Comparison of ENCODE assay signal across 11 mouse cellular contexts in the genomic region with DNA sequence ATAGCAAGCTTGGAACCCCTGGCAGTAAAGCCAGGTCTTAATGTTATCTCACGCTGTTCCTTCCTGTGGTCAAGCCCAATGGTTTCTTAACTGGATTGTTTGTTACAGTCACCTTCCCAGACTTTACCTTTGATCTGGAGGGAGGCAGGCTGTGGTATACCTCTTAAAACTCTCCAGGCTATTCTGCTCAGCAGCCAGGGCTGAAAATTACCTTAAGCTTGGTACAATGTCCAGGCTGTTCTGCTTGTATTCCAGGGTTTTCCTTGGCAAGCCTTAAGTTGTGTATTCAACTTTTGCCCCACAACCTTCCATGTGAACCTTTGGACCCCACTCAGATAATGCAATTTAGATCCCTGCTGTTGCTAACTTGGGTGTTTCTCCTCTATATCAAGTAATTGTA. TPM values are rescaled to one million over a fixed set of nuclear protein-coding genes. Genes with fewer than 3 reads are reported as not detected.
DNase-seq lines count a peak whose midpoint lies in the region; ATAC-seq and TF ChIP-seq lines count a peak whose summit lies in the region.
"Had no signal": no experiment of that assay in that cellular context is flagged by ENCODE, and none has a peak within 500 bp of the region (broad histone marks: within the 10 kb centered on the region; RNA-seq: fewer than 3 reads in every experiment).

No protein-coding gene starts in this region.

- intact Hi-C loops in heart, postnatal 10 days (cut with DNase I) = no loop called here

- no peaks in the 10 kb centered on the region for H3K36me3 ChIP-seq in heart, embryonic 12.5 days
- H3K36me3 ChIP-seq in midbrain, embryonic 11.5 days (ENCODE audit: control insufficient read depth, insufficient read depth, low read length) = no peaks in the 10 kb centered on the region
- H3K36me3 ChIP-seq in midbrain, embryonic 15.5 days (replicated peaks) = no peaks in the 10 kb centered on the region
- H3K36me3 ChIP-seq in stomach, postnatal 0 days (ENCODE audit: control insufficient read depth, insufficient read depth, low read length) = no peaks in the 10 kb centered on the region

- H3K4me2 ChIP-seq in heart, embryonic 12.5 days = peak overlapping the region; percentile 39
- no peak overlapping the region for H3K4me2 ChIP-seq in midbrain, embryonic 11.5 days
- no peak overlapping the region for H3K4me2 ChIP-seq in midbrain, embryonic 15.5 days
- H3K4me2 ChIP-seq in stomach, postnatal 0 days (replicated peaks; ENCODE audit: low read depth) = peak overlapping the region; percentile 66; the same call in 1 of the 2 replicates

- H3K4me1 ChIP-seq in heart, embryonic 12.5 days (replicated peaks) = peaks cover 18% of the 10 kb centered on the region
- H3K4me1 ChIP-seq in midbrain, embryonic 11.5 days (ENCODE audit: control insufficient read depth, insufficient read depth, low read length) = peaks cover 6% of the 10 kb centered on the region
- H3K4me1 ChIP-seq in midbrain, embryonic 15.5 days = peaks cover 20% of the 10 kb centered on the region
- H3K4me1 ChIP-seq in stomach, postnatal 0 days (replicated peaks; ENCODE audit: control insufficient read depth, insufficient read depth) = peaks cover 3% of the 10 kb centered on the region; the same call in 1 of the 2 replicates

- H3K9ac ChIP-seq in heart, embryonic 12.5 days = no peak overlapping the region
- no peak overlapping the region for H3K9ac ChIP-seq in midbrain, embryonic 11.5 days (ENCODE audit: low read length)
- H3K9ac ChIP-seq in midbrain, embryonic 15.5 days = no peak overlapping the region
- H3K9ac ChIP-seq in stomach, postnatal 0 days (ENCODE audit: low read length) = no peak overlapping the region

- no peaks in the 10 kb centered on the region for H3K9me3 ChIP-seq in heart, embryonic 12.5 days (replicated peaks)
- no peaks in the 10 kb centered on the region for H3K9me3 ChIP-seq in midbrain, embryonic 11.5 days (ENCODE audit: control insufficient read depth, low read length)
- no peaks in the 10 kb centered on the region for H3K9me3 ChIP-seq in midbrain, embryonic 15.5 days
- no peaks in the 10 kb centered on the region for H3K9me3 ChIP-seq in stomach, postnatal 0 days (ENCODE audit: control insufficient read depth, low read length)
- H3K9me3 ChIP-seq: forebrain, embryonic 13.5 days had no signal

- no peak for DNase-seq in heart, postnatal 10 days
- DNase-seq in midbrain, embryonic 11.5 days (ENCODE audit: low spot score, missing footprints) = peak; percentile 69
- peak; percentile 41 to 72 for DNase-seq in kidney, postnatal 25 days
- DNase-seq in stomach, postnatal 0 days (ENCODE audit: low spot score) = peak; percentile 34
- no peak for DNase-seq in thymus, postnatal 36 days
- no peak for DNase-seq in urinary bladder, postnatal 4 days (ENCODE audit: low spot score in 2 of 2)
- DNase-seq: cerebellum, postnatal 14 days had no signal

- H3K27ac ChIP-seq in heart, embryonic 12.5 days (ENCODE audit: poor library complexity, severe bottlenecking) = 0 out of 2 replicates have a peak overlapping the region, but pooled peaks have one; percentile 40
- no peak overlapping the region for H3K27ac ChIP-seq in midbrain, embryonic 11.5 days (ENCODE audit: low read depth, low read length)
- no peak overlapping the region for H3K27ac ChIP-seq in midbrain, embryonic 15.5 days
- peak overlapping the region; percentile 69 for H3K27ac ChIP-seq in stomach, postnatal 0 days (replicated peaks)
- H3K27ac ChIP-seq: forebrain, embryonic 13.5 days had no signal

- TF ChIP-seq CTCF in stomach, postnatal 0 days (IDR thresholded peaks at IDR 0.05; ENCODE audit: low read depth) = no peak

- WGBS in heart, embryonic 12.5 days = 45% methylated on average over 1 of the region's 1 CpGs
- WGBS in midbrain, embryonic 11.5 days = 78% methylated on average over 1 of the region's 1 CpGs
- 88% methylated on average over 1 of the region's 1 CpGs for WGBS in midbrain, embryonic 15.5 days
- WGBS in stomach, postnatal 0 days = 63% methylated on average over 1 of the region's 1 CpGs

- ATAC-seq in heart, embryonic 12.5 days (ENCODE audit: insufficient number of reproducible peaks, low FRiP score) = no peak
- ATAC-seq in midbrain, embryonic 11.5 days (ENCODE audit: low FRiP score) = no peak
- ATAC-seq in midbrain, embryonic 15.5 days (replicated peaks) = no peak
- ATAC-seq in stomach, postnatal 0 days (ENCODE audit: low FRiP score, low TSS enrichment) = no peak; the same call in 1 of the 2 replicates
- ATAC-seq: CD4-positive, CD25-positive, alpha-beta regulatory T cell, adult 4 months; forebrain, embryonic 13.5 days had no signal

- no peaks in the 10 kb centered on the region for H3K27me3 ChIP-seq in heart, embryonic 12.5 days (replicated peaks)
- H3K27me3 ChIP-seq in midbrain, embryonic 11.5 days (ENCODE audit: control insufficient read depth, insufficient read depth, low read length) = no peaks in the 10 kb centered on the region
- H3K27me3 ChIP-seq in midbrain, embryonic 15.5 days (replicated peaks) = no peaks in the 10 kb centered on the region
- no peaks in the 10 kb centered on the region for H3K27me3 ChIP-seq in stomach, postnatal 0 days (ENCODE audit: control insufficient read depth, insufficient read depth, low read length)
- H3K27me3 ChIP-seq: forebrain, embryonic 13.5 days had no signal

- no peak for TF ChIP-seq EP300 in stomach, postnatal 0 days (optimal IDR thresholded peaks at IDR 0.05)

- H3K4me3 ChIP-seq in heart, embryonic 12.5 days = no peak overlapping the region
- H3K4me3 ChIP-seq in midbrain, embryonic 11.5 days (ENCODE audit: low read depth, low read length) = no peak overlapping the region
- H3K4me3 ChIP-seq in midbrain, embryonic 15.5 days = no peak overlapping the region
- H3K4me3 ChIP-seq in stomach, postnatal 0 days (ENCODE audit: low read depth, low read length) = no peak overlapping the region

RNA-seq across cellular contexts. Expression of a gene that starts 2.0 kb away (rescaled TPM):
- 2.4 and 3.2 TPM in 2 replicates for polyA plus RNA-seq in heart, embryonic 12.5 days (2016; fragmentation: Nextera tagmentation; extraction: Ambion mirVana)
- 10 to 100 TPM; 23.0 to 24.5 TPM for total RNA-seq in heart, postnatal 10 days (2021)
- polyA plus RNA-seq in midbrain, embryonic 11.5 days (2014; fragmentation: Nextera tagmentation; extraction: Ambion mirVana) = 4.1 and 4.6 TPM in 2 replicates
- 2.8 and 2.9 TPM in 2 replicates for polyA plus RNA-seq in midbrain, embryonic 15.5 days (2015; fragmentation: Nextera tagmentation; extraction: Ambion mirVana)
- polyA plus RNA-seq in stomach, postnatal 0 days (2015; fragmentation: Nextera tagmentation; extraction: Ambion mirVana) = 1.8 and 2.0 TPM in 2 replicates

RNA-seq across cellular contexts. Expression of a gene that starts 35.4 kb away (rescaled TPM):
- 98.7 and 103 TPM in 2 replicates for polyA plus RNA-seq in heart, embryonic 12.5 days (2016; fragmentation: Nextera tagmentation; extraction: Ambion mirVana)
- 10 to 100 TPM; 72.1 to 76.8 TPM for total RNA-seq in heart, postnatal 10 days (2021)
- 100 and 111 TPM in 2 replicates for polyA plus RNA-seq in midbrain, embryonic 11.5 days (2014; fragmentation: Nextera tagmentation; extraction: Ambion mirVana)
- 58.6 and 60.8 TPM in 2 replicates for polyA plus RNA-seq in midbrain, embryonic 15.5 days (2015; fragmentation: Nextera tagmentation; extraction: Ambion mirVana)
- polyA plus RNA-seq in stomach, postnatal 0 days (2015; fragmentation: Nextera tagmentation; extraction: Ambion mirVana) = 45.6 and 54.0 TPM in 2 replicates

RNA-seq across cellular contexts. Expression of a gene that starts 35.5 kb away (rescaled TPM):
- 38.3 and 38.6 TPM in 2 replicates for polyA plus RNA-seq in heart, embryonic 12.5 days (2016; fragmentation: Nextera tagmentation; extraction: Ambion mirVana)
- total RNA-seq in heart, postnatal 10 days (2021) = 10 to 100 TPM; 45.2 to 50.3 TPM
- 72.1 and 81.9 TPM in 2 replicates for polyA plus RNA-seq in midbrain, embryonic 11.5 days (2014; fragmentation: Nextera tagmentation; extraction: Ambion mirVana)
- polyA plus RNA-seq in midbrain, embryonic 15.5 days (2015; fragmentation: Nextera tagmentation; extraction: Ambion mirVana) = 128 and 133 TPM in 2 replicates
- 44.6 and 47.5 TPM in 2 replicates for polyA plus RNA-seq in stomach, postnatal 0 days (2015; fragmentation: Nextera tagmentation; extraction: Ambion mirVana)

Comparison
In these comparisons a context has a peak if more than half of its experiments do, and no peak if none do; other contexts are left out.
1. H3K27ac ChIP-seq: peak in heart, embryonic 12.5 days (single experiment) and stomach, postnatal 0 days (single experiment); none in midbrain, embryonic 11.5 days (single experiment) and midbrain, embryonic 15.5 days (single experiment).
2. H3K4me2 ChIP-seq: peak in heart, embryonic 12.5 days (single experiment) and stomach, postnatal 0 days (single experiment); none in midbrain, embryonic 11.5 days (single experiment) and midbrain, embryonic 15.5 days (single experiment).
3. DNase-seq: peak in midbrain, embryonic 11.5 days (single experiment), kidney, postnatal 25 days (2 of 2) and stomach, postnatal 0 days (single experiment); none in heart, postnatal 10 days (0 of 2), thymus, postnatal 36 days (0 of 2) and urinary bladder, postnatal 4 days (0 of 2).